Mouse (Mus musculus): ENCODE results near the gene Ppm1n. TPM values are rescaled to one million over a fixed set of nuclear protein-coding genes. Genes with fewer than 3 reads are reported as not detected.

The Ppm1n gene
- total RNA-seq (2023), result 1.2 TPM in 2 replicates

DNA sequence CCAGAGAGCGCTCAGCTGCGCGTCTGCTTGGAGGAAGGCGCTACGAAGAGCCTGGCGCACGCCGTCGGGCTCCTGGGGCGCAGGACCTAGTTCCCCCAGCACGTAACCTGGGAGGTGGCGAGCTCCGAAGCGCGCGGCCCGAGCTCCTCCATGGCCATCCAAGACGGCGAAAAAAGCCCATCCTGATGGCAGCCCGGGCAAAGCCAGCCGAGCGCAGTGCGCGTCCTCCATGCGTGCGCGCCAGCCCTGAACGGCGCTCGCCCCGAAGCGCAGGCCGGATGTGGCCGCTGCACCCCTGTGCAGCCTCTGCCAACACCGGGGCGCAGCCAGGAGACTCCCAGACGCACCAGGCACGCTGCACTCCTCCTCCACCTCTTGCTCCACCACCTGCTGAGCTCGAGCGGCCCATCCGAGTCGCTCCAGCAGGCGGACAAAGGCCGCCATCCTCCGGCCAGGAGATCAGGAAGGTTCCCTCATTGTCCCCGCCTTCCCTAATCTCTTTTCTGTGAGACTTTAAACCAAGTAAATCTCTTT, at the start of gene Ppm1n:
Gene Ppm1n (minus strand): TSS at position 484 of the 534 bp plus-strand sequence.

DNA sequence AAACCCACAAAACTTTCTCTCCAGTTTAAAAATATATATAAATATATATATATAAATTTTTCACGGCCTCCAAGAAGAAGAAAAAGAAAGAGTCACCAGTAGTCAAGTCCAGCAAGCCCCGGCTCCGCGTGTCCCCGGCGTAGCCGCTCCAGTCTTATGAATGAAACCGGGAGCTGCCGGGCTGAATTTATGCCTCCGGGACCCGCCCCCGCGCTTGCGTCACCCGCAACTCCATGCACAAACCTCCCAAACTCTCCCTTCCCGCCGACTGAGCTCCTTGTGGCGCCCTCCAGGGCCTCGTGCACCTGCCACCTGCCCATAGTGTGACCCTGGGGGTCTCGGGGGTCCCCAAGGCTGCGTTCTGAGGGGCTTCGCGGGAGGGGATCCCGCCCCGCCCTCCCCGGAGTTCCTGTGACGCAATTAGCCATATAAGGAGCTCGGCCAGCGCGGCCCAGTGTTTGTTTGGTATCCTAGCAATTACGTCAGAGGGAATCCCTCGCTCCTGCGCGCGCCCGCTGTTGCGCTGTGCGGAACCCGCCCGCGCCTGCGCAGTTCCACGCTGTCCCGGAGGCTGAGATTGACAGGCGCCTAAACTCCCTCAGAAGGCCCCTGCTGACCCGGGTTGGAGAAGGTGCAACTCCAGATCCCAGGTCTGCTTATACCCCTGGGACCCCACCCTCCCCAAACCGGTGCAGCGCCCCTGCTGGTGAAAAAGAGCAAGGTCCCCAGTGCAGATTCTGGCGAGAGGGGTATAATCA, 30.2 kb upstream of the Ppm1n start, which contains the start of gene Fosb:
Gene Fosb (minus strand): TSS at position 168 of the 758 bp plus-strand sequence.

DNA sequence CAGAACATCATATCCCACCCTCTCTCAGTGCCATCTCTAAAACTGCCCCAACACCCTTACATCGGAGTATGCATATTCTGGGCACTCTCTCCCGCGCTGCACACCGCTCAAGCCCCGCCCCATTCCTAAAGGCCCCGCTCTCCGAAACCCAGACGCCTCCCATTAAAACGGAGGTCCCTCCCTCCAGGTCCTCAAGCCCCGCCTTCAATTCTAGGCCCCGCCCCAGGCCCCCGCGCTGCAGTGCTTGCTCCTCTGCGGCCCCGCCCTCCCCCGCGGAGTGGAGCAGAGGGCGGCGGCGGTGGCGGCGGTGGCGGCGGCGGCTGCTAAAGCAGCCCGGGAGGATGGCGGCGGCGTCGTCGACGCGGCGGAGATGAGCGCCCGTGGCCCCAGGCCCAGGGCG, 2.5 kb upstream of the Ppm1n start, which contains the start of gene Rtn2:
Gene Rtn2 (plus strand): TSS at position 240 of the 400 bp plus-strand sequence.

DNA sequence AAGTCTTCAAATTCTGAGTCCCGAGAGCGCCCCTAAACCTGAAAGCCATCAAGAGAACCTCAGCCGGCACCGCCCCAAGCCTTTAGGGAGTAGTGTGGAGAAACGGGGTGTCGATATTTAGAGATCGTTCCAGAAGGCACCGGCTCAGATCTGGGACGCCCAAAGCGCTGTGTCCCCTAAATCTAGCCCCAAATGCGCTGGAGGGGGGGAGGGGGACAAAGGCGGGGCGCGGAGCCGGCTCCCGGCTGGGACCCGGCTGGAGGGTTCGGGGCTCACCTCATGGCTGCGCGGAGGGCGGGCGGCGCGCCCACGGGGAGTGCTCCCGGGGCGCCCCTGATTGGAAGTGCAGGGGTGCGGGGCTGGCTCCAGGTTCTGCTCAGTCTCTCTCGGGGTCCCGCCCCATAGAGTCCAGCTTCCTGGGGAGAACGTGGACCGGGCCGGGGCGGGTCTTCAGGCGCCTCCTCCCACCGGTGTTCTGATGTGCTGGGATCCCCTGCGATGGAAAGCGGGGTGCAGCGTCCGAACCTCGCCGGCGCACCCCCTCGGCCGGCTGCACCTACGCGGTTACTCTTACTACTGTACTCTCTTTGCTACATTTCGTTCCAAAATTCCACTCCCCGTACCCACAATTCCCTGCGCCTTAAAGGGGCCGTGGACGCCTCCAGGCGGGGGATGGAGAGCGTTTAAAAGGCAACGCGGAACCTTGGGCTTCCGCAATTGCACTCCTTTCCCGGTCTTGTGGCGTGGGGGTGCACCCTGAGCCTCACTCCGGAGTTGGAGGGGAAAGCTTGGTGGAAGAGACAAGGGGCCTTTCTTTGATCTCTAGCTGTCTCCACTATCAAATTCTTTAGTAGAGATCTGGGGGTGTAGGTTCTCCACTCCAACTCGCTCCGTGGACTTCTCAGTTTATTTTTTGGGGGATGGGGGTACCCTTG, 8.4 kb downstream of the Ppm1n start, which contains the start of gene Vasp:
Gene Vasp (minus strand): TSS at position 580 of the 935 bp plus-strand sequence.

DNA sequence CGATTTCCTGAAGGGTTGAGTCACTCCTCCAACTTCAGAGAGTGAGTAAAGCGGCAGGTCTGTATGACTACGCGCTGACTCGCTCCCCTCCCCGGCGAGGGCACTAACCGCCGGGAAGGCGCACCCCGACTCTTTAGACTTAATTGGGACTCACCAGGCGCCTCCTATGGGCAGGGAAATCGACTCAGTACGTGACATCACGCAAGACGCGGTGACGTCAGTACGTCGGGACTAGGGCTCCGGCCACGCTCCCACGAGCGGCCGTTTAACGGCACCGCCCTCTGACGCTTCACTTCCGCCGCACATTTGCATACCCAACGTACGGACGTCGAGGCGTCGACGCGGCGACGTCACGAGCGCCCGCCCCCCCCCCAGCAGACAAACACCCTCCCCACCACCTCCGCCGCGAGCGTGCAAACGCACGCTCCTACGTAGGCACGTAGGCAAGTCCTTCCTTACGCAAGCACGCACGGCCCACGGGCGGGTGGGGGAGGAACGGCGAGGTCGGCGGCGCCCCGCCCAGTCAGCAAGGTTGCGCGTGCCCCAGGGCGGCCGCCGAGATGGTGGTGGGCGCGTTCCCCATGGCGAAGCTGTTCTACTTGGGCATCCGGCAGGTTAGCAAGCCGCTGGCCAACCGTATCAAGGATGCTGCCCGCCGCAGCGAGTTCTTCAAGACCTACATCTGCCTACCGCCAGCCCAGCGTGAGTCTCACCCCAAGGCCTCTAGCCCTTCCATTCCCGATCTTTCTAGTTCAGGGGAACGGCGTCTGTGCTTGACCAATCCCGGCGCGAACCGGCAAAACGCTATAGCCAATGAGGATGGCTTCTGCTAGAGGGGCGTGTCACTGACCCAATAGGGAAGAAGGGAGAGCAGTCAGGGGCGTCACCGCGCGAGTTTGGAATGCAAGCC, 51.7 kb downstream of the Ppm1n start, which contains the start of gene Opa3:
Gene Opa3 (plus strand): TSS at position 452 of the 910 bp plus-strand sequence.

Other genes starting within 250 kb of the Ppm1n start
- gene Rsph6a, start 225.4 kb downstream of the Ppm1n start, total RNA-seq (2023), result not detected in 2 replicates
- 17.9 and 18.4 TPM in 2 replicates for gene Dmwd, start 203.8 kb downstream of the Ppm1n start, total RNA-seq (2023)
- 3.2 and 5.1 TPM in 2 replicates for gene Dmpk, start 196.2 kb downstream of the Ppm1n start, total RNA-seq (2023)
- gene Six5, start 185.5 kb downstream of the Ppm1n start, total RNA-seq (2023), result not detected in 2 replicates
- not detected in 2 replicates for gene Gm4969, start 161.7 kb downstream of the Ppm1n start, total RNA-seq (2023)
- 10.8 and 13.2 TPM in 2 replicates for gene Fbxo46, start 160.2 kb downstream of the Ppm1n start, total RNA-seq (2023)
- 9.2 and 15.5 TPM in 2 replicates for gene Qpctl, start 130.8 kb downstream of the Ppm1n start, total RNA-seq (2023)
- 23.1 and 30.1 TPM in 2 replicates for gene Snrpd2, start 130.3 kb downstream of the Ppm1n start, total RNA-seq (2023)
- gene Gipr, start 113.9 kb downstream of the Ppm1n start, total RNA-seq (2023), result not detected in 2 replicates
- 66.7 and 67.7 TPM in 2 replicates for gene Eml2, start 103.6 kb downstream of the Ppm1n start, total RNA-seq (2023)
- gene Gpr4, start 67.5 kb downstream of the Ppm1n start, total RNA-seq (2023), result 0.14 and 0.25 TPM in 2 replicates
- gene Opa3, start 51.7 kb downstream of the Ppm1n start, total RNA-seq (2023), result 23.2 and 33.0 TPM in 2 replicates
- gene Vasp, start 8.2 kb downstream of the Ppm1n start, total RNA-seq (2023), result 743 and 770 TPM in 2 replicates
- not detected in 2 replicates for gene Rtn2, start 2.6 kb upstream of the Ppm1n start, total RNA-seq (2023)
- gene Fosb, start 30.0 kb upstream of the Ppm1n start, total RNA-seq (2023), result 1,152 and 1,682 TPM in 2 replicates
- 17.8 and 28.2 TPM in 2 replicates for gene Ercc1, start 64.7 kb upstream of the Ppm1n start, total RNA-seq (2023)
- 5.3 TPM in 2 replicates for gene Cd3eap, start 79.4 kb upstream of the Ppm1n start, total RNA-seq (2023)
- 3.0 and 3.8 TPM in 2 replicates for gene Ppp1r13l, start 79.7 kb upstream of the Ppm1n start, total RNA-seq (2023)
- gene Ercc2, start 101.9 kb upstream of the Ppm1n start, total RNA-seq (2023), result 15.4 and 19.1 TPM in 2 replicates
- gene Klc3, start 124.0 kb upstream of the Ppm1n start, total RNA-seq (2023), result 0.27 TPM in 1 of 2 replicates, not detected in the other
- 0.86 and 2.3 TPM in 2 replicates for gene Ckm, start 124.7 kb upstream of the Ppm1n start, total RNA-seq (2023)
- gene Mark4, start 178.8 kb upstream of the Ppm1n start, total RNA-seq (2023), result 29.7 and 32.2 TPM in 2 replicates
- gene Exoc3l2, start 183.3 kb upstream of the Ppm1n start, total RNA-seq (2023), result 0.59 and 0.60 TPM in 2 replicates
- 9.0 and 9.5 TPM in 2 replicates for gene Bloc1s3, start 228.3 kb upstream of the Ppm1n start, total RNA-seq (2023)
- 16.0 and 21.7 TPM in 2 replicates for gene Trappc6a, start 228.3 kb upstream of the Ppm1n start, total RNA-seq (2023)
- not detected in 2 replicates for gene Nkpd1, start 237.8 kb upstream of the Ppm1n start, total RNA-seq (2023)

All from neutrophil, adult 65 days (primary cell).